Mouse (Mus musculus) cerebellum, adult 2 months (tissue): ENCODE results near the gene Rps6ka2.
A peak's percentile ranks its signal among the peaks of the same experiment; 100 is the strongest.
"Not testable (repeated sequence)": the region's sequence is repeated elsewhere in the genome, so short reads cannot be mapped to it uniquely, and the experiment has no call there.

Experiments
- CTCF ChIP-seq: fragments of 200-500 bp; IDR thresholded peaks from 2 replicates; pipeline ENCODE4 v1.5.1; 2011; ENCODE audit warnings: low read depth, mild to moderate bottlenecking, control low read depth, low read length, moderate library complexity, borderline replicate concordance; ENCODE audit not compliant: insufficient read depth
- POLR2A ChIP-seq: fragments of 200-500 bp; IDR thresholded peaks from 2 replicates; pipeline ENCODE4 v1.6.1; 2011; ENCODE audit warnings: low read length, control low read depth, borderline replicate concordance; ENCODE audit not compliant: insufficient read depth

GRCm38 (mm10) chr17:7306278-7307196 lies 136.6 kb downstream of the Rps6ka2 start:
- not testable (repeated sequence) for TF ChIP-seq POLR2A
- TF ChIP-seq CTCF, result peak; percentile 23; the same call in 1 of the 2 replicates
